Mouse (Mus musculus): ENCODE data around the gene Nup153. TPM values are rescaled to one million over a fixed set of nuclear protein-coding genes. Genes with fewer than 3 reads are reported as not detected.

Nup153 gene
- polyA plus RNA-seq, 1 experiment from 2014 or later: 31.0 TPM

DNA sequence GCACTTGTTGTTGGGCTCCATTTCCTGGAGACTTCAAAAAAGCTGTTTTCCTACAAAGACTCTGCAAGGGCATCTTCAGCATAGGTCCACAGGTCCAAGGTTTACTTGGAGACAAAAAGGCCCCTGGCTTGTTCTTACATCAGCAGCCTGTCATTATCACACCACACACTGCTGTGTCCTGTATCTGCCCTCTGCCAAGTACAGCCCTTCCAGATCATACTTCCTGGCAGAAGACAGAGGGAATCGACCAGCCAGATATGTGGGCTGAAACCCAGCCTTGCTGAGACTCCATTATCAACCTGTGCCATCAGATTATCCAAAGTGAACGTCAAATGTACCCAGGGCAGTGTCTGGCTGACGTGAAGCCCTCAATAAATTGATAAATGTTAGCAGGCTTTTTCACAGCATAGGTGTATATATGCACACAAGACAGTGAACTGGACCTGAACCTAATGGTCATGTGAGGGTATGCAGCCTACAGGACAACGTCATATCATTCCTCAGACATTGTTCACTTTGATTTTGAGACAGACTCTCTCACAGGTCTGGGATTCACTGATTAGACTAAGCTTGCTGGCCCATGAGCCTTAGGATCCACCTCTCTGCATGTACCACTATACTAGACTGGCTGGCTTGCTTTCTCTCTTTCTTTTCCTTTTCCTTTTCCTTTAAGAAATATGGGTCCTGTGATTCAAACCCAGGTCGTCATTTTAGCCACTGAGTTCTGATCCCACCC, 20.6 kb upstream of the Nup153 start:
- no peak overlapping the region for H3K4me3 ChIP-seq
- no peaks in the 10 kb centered on the region for H3K27me3 ChIP-seq (ENCODE audit: insufficient read depth, poor library complexity, severe bottlenecking)
- H3K27ac ChIP-seq: no peak overlapping the region
- no peaks in the 10 kb centered on the region for H3K9me3 ChIP-seq
- H3K36me3 ChIP-seq: peaks cover 52% of the 10 kb centered on the region
- peaks cover 22% of the 10 kb centered on the region for H3K4me1 ChIP-seq
- no peak for DNase-seq (ENCODE audit: low spot score)
- 69% methylated on average over 5 of the region's 5 CpGs for WGBS

DNA sequence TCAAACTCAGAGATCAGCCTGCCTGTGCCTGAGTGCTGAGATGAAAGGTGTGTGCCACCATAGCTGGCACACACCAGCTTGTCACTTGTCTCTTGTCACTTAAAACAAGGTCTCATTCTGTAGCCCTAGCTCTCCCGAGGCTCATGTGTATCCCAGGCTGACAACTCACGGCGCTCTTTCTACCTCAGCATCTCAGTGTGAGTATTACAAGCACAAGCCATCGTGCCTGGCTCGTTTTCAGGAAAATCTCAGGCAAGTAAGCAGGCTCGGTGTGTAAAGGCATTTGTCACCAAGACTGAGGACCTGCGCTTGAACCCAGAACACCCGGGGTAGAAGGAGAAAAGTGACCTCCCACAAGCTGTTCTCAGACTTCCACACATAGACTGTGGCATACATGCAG, 16.1 kb upstream of the Nup153 start:
- Histone ChIP-seq H3K9me3 (no peaks in the 10 kb centered on the region), H3K27ac (no peak overlapping the region), H3K4me1 (peaks cover 30% of the 10 kb centered on the region), H3K4me3 (no peak overlapping the region), H3K36me3 (peaks cover 11% of the 10 kb centered on the region; the same call in 1 of the 2 replicates), H3K27me3 (ENCODE audit: insufficient read depth, poor library complexity, severe bottlenecking) (no peaks in the 10 kb centered on the region)
- DNase-seq (ENCODE audit: low spot score): peak; percentile 63
- WGBS: 78% methylated on average over 8 of the region's 8 CpGs

DNA sequence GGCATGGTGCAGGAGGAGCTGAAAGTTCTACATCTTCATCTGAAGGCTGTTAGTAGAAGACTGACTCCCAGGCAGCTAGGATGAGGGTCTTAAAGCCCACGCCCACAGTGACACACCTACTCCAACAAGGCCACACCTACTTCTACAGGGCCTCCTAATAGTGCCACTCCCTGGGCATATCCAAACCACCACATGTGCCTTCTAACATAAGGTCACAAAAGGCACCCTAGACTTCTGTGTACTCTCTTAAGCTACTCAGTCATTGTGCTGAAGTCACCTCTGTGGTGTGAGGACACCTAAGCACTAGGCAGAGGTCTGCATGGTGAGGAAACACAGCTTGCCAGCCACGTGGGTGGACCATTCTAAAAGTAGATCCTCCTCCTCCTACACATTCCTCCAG, 14.6 kb upstream of the Nup153 start:
- Histone ChIP-seq H3K4me3 (no peak overlapping the region), H3K27me3 (ENCODE audit: insufficient read depth, poor library complexity, severe bottlenecking) (no peaks in the 10 kb centered on the region), H3K27ac (no peak overlapping the region), H3K4me1 (peaks cover 27% of the 10 kb centered on the region), H3K36me3 (no peaks in the 10 kb centered on the region), H3K9me3 (no peaks in the 10 kb centered on the region)
- 66% methylated on average over 2 of the region's 2 CpGs for WGBS
- DNase-seq (ENCODE audit: low spot score): no peak

DNA sequence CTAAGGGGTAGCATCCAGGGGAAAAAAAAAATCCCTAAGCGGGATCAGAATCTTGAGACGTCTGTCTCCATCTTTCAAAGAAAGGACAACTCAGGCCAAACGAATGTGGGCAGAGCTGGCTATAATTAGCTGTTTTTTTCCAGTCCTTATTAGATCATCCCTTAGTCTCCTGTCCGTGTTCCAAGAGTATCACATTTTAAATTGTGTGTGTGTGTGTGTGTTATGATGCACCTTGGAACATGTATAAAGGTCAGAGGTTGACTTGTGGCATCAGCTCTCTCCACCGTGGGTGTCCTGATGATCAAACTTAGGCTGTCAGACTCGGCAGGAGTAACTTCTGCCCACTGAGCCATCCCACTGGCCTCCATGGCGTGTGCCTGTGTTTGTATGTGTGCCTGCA, 11.7 kb upstream of the Nup153 start:
- 73% methylated on average over 7 of the region's 7 CpGs for WGBS
- DNase-seq (ENCODE audit: low spot score): no peak

DNA sequence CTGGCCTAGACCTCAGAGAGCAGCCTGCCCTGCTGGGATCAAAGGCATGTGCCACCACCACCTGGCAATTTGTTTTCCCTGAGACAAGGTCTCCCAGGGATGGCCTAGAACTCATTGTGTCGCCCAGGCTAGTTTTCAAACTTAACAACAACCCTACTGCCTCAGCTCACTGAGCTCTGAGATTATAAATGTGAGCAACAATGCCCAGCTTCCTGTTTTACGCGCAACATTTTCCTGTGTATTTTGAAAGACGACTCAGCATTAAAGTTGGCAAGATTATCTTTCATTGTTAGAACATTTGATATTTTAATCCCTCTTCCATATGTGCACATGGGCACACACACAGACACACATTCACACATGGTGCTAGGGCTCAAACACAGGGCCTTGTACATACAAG, 9.7 kb upstream of the Nup153 start:
- DNase-seq (ENCODE audit: low spot score): no peak
- Histone ChIP-seq H3K36me3 (no peaks in the 10 kb centered on the region), H3K4me1 (peaks cover 14% of the 10 kb centered on the region), H3K4me3 (no peak overlapping the region), H3K27ac (no peak overlapping the region), H3K9me3 (no peaks in the 10 kb centered on the region), H3K27me3 (ENCODE audit: insufficient read depth, poor library complexity, severe bottlenecking) (no peaks in the 10 kb centered on the region)
- WGBS: 78% methylated on average over 4 of the region's 4 CpGs

More for the DNA sequence above, 11.7 kb upstream of the Nup153 start:
- H3K4me3 ChIP-seq: no peak overlapping the region
- peaks cover 27% of the 10 kb centered on the region for H3K4me1 ChIP-seq
- H3K36me3 ChIP-seq: no peaks in the 10 kb centered on the region
- no peaks in the 10 kb centered on the region for H3K27me3 ChIP-seq (ENCODE audit: insufficient read depth, poor library complexity, severe bottlenecking)
- H3K9me3 ChIP-seq: no peaks in the 10 kb centered on the region
- H3K27ac ChIP-seq: no peak overlapping the region

DNA sequence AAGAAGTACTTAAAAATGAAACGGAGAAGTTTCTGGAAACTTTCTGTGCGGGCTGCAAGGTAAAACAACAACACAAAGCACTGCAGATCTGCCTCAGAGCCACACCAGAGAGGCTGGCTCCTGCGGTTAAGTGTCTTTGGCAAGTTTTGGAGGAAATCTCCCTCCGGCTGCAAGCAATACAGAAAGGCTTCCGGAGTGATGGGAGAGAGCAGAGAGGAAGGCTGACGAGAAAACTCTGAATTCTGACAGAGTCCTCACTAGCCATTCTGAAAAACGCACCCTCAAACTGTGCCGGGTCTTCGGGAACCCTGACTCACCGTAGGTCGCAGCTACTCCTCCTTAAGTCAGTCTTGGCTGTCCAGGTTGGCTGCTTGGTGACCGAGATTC, 8.7 kb upstream of the Nup153 start:
- peak overlapping the region; percentile 63 for H3K4me3 ChIP-seq
- peak overlapping the region; percentile 83 for H3K27ac ChIP-seq
- no peaks in the 10 kb centered on the region for H3K27me3 ChIP-seq (ENCODE audit: insufficient read depth, poor library complexity, severe bottlenecking)
- no peaks in the 10 kb centered on the region for H3K9me3 ChIP-seq
- no peaks in the 10 kb centered on the region for H3K36me3 ChIP-seq
- peaks cover 11% of the 10 kb centered on the region for H3K4me1 ChIP-seq
- no peak for DNase-seq (ENCODE audit: low spot score)
- WGBS: 2% methylated on average over 12 of the region's 12 CpGs

DNA sequence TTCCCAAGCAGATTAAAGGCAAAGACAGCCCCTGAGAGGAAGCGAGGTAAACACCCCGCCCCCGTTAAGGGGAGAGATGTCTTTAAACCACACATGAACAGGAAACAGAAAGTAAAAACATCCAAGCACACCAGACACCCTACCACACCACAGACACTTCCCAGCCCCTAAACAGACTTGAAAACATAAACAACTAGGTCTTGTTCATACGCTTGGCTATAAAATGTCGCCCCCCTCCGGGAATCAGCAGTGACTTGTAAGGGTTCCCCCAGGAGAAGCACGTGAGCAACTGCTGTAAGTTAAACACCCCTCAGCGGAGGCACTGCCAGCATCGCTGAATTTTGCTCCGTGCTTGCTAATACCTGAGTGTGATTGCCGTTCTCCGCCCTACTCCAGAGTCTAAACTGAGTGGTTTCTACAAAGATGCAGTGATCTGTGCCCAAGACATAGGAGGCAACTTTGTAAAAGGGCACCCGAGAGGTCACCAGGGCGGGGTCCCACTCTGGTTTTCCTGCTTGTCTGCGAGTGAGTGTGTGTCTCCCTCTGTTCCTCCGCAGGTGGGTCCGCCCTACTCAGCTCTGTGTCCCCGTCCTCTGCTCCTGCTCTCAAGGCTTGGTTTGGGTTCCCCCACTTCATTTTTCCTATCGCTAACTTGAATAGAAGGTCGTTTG, 8.2 kb upstream of the Nup153 start:
- Histone ChIP-seq H3K36me3 (no peaks in the 10 kb centered on the region), H3K4me3 (peak overlapping the region; percentile 63), H3K9me3 (no peaks in the 10 kb centered on the region), H3K4me1 (peaks cover 11% of the 10 kb centered on the region), H3K27ac (peak overlapping the region; percentile 83), H3K27me3 (ENCODE audit: insufficient read depth, poor library complexity, severe bottlenecking) (no peaks in the 10 kb centered on the region)
- DNase-seq (ENCODE audit: low spot score): peak; percentile 82
- WGBS: under 1% methylated on average over 20 of the region's 20 CpGs

DNA sequence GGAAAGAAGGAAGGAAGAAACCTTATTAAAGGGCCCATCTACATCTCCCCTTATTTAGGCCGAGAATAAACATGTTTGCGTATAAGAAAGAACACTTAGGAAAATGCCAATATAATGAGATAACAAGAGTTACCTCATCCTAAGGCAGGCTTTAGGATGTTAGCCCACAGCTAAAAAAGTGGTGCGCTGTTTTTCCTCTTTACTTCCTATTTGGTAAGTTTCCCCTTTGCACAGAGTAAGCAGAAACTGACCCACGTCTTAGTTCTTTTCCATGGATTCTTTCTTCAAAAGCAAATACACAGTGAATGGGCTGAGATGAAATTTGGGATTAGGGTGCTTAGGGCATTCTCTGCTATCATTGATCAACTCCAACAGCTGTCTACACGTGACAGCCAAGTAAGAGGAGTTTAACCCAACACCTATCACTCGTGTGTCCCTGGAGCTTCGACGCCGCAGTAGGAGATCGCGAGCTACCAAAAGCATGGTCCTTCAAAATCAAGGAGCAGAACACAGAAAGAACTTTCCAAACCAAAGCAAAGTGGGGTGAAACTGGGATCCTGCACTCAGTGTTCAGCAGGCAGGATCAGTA, 7.6 kb upstream of the Nup153 start:
- peak overlapping the region; percentile 63 for H3K4me3 ChIP-seq
- peak overlapping the region; percentile 83 for H3K27ac ChIP-seq
- no peak for DNase-seq (ENCODE audit: low spot score)
- WGBS: 38% methylated on average over 11 of the region's 11 CpGs
- H3K4me1 ChIP-seq: peaks cover 11% of the 10 kb centered on the region
- no peaks in the 10 kb centered on the region for H3K36me3 ChIP-seq
- H3K9me3 ChIP-seq: no peaks in the 10 kb centered on the region
- H3K27me3 ChIP-seq (ENCODE audit: insufficient read depth, poor library complexity, severe bottlenecking): no peaks in the 10 kb centered on the region

DNA sequence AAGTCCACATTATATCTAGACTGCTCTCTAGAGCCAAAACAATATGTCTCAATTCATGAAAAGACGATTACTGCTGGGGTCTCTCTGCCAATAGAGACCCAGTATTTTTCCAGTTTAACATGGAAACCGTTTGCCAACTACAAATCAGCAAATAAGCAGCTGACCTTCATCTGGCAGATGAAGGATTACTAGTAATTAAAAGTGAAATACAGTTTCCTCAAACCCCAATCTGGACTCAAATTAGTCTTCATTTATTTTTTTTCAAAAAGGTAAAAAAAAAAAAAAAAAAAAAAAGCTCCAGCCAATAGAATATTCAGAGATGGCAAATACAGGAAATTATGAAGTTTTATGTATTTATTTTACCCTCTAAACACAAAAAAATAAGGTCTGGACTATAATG, 2.3 kb upstream of the Nup153 start:
- H3K4me1 ChIP-seq: peaks cover 9% of the 10 kb centered on the region
- 84% methylated on average over 2 of the region's 2 CpGs for WGBS
- no peaks in the 10 kb centered on the region for H3K27me3 ChIP-seq (ENCODE audit: insufficient read depth, poor library complexity, severe bottlenecking)
- H3K4me3 ChIP-seq: no peak overlapping the region
- DNase-seq (ENCODE audit: low spot score): no peak
- H3K36me3 ChIP-seq: no peaks in the 10 kb centered on the region
- no peak overlapping the region for H3K27ac ChIP-seq
- H3K9me3 ChIP-seq: no peaks in the 10 kb centered on the region

DNA sequence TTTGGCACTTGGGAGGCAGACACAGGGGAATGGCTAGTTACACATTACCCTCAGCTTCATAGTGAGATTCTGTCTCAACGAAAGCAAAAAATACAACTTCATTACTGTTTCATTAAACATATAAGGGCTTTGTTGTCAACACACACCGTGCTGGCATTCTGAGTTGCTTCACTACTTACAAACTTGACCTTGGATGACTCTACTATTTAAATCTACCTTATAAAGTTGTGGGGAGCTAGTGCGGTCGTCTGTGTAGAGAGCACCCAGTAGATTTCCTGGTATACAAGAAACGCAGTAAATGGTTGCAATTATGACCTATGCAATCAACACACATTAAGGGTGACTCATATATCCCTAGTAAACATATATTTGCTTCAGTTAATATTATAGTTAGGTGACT, 671 bp upstream of the Nup153 start:
- no peak for DNase-seq (ENCODE audit: low spot score)
- H3K4me1 ChIP-seq: peaks cover 15% of the 10 kb centered on the region
- H3K9me3 ChIP-seq: no peaks in the 10 kb centered on the region
- no peaks in the 10 kb centered on the region for H3K27me3 ChIP-seq (ENCODE audit: insufficient read depth, poor library complexity, severe bottlenecking)
- H3K36me3 ChIP-seq: no peaks in the 10 kb centered on the region
- peak overlapping the region; percentile 98 for H3K27ac ChIP-seq
- 30% methylated on average over 5 of the region's 5 CpGs for WGBS
- H3K4me3 ChIP-seq: peak overlapping the region; percentile 96

DNA sequence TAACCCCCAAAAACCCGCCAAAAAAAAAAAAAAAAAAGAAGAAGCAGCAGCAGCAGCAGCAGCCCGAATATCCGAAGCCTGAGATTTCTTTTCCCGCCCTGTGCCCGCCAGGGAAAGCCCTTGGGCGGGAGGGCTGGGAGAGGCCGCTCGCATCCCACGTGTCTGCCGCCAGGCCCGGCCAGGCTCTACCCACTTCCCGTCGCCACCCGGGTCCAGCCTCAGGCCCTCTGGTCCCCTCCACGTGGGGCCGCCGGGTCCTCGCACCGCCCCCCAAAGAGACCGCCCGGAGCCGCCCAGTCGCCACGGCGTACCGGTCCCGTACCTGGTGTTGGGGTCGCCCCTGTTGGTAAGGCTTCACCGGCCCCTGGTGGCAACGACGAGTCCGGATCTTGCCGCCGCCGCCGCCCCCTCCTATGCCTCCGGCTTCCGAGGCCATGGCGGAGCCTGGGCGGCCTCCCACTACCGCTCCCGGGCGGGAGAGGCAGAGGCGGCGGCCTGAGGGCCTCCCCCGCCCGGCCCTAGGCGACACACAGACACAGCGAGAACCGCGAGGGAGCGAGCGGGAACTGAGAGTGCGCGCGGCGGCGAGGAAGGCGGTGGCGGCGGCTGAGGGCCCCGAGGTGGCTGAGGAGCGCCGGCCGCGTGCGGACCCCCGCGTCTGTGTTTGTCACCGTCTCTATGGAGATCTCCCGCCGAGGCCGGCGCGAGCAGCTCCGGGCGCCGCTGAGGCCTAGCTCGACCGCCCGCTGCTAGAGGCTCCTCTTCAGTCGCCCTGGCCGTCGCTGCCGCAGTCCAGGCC, 503 bp downstream of the Nup153 start:
- no peaks in the 10 kb centered on the region for H3K9me3 ChIP-seq

DNA sequence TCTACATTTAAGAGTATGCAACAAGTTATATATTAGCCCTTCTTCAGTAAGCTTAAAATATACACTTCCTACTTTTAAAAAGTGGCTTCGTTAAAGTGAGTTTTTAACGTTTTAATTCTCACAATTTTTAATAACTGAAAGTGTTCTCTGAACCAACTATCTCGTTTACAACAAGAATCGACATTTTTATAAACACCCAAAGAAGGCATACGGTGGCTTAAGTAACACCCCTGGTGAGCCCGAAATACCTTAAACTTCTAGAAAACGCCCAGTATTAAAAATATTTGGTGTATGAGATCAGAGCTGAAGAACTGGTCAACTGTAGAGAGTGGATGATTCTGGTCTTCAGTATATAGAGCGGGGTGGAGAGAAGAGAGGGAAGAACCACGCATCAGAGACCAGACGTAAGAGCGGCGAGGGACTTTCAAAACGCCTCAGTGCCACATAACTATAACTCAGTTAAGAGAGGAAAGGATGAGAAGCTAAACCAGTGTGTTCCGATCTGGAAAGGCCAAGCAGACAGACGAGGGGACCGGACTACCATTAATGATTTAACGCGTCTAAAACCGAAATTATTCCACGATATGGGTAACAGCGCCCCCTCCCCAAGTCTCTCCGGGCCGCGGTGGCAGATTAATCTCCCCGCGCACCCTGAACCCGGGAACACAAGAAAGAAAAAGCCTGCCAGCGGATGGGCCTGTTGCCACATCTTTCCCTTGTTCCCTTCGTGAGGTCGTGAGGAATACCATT, 1.3 kb downstream of the Nup153 start:
- Histone ChIP-seq H3K9me3 (no peaks in the 10 kb centered on the region), H3K36me3 (no peaks in the 10 kb centered on the region), H3K4me3 (peak overlapping the region; percentile 96), H3K27me3 (ENCODE audit: insufficient read depth, poor library complexity, severe bottlenecking) (no peaks in the 10 kb centered on the region), H3K27ac (peak overlapping the region; percentile 98), H3K4me1 (peaks cover 21% of the 10 kb centered on the region)
- under 1% methylated on average over 30 of the region's 30 CpGs for WGBS
- no peak for DNase-seq (ENCODE audit: low spot score)

More for the DNA sequence above, 503 bp downstream of the Nup153 start:
- Histone ChIP-seq H3K27ac (peak overlapping the region; percentile 98), H3K27me3 (ENCODE audit: insufficient read depth, poor library complexity, severe bottlenecking) (no peaks in the 10 kb centered on the region), H3K36me3 (no peaks in the 10 kb centered on the region), H3K4me3 (peak overlapping the region; percentile 96), H3K4me1 (peaks cover 16% of the 10 kb centered on the region)
- DNase-seq (ENCODE audit: low spot score): peak; percentile 88
- whole genome bisulfite sequencing: under 1% methylated on average over 84 of the region's 85 CpGs
